Mouse (Mus musculus): ENCODE measurements around the gene Tube1.

DNA sequence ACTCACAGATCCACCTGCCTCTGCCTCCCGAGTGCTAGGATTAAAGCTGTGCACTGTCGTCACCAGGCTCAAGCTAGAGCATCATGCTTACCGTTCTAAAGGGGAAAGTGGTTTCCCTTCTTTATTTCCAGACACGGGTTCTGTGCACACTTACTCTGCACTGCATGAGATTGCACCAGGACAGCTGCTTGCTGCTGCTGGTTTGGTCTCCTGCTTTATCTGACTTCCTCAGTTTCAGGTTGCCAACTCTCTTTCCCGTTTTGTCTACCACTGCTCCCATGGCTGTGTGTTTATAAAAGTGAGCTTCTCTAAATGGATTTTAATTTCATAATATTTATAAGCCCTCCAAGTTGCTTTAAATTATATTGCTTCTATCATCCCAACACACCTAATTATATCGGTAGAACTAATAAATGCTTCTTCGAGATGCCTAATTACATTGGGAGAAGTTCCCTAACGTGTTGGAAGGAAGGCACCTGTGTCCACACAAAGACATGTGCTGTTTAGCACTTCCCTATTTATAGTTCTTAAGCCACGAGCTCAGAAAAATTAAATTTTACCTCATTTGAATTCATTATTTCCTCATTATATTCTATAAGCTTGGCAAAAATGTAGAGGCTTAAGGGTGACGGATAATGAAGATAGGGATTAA is 24.8 kb upstream of the Tube1 start:
- no peak for TF ChIP-seq CTCF (IDR thresholded peaks at IDR 0.05; ENCODE audit: insufficient read depth, low read depth, low read length)
- no peak for TF ChIP-seq POLR2A (IDR thresholded peaks at IDR 0.05; ENCODE audit: insufficient read depth, low read depth, low read length)
